Mouse (Mus musculus) liver, embryonic 12.5 days (tissue): ENCODE data around the gene Lca5l. TPM values are rescaled to one million over a fixed set of nuclear protein-coding genes. Genes with fewer than 3 reads are reported as not detected.

ENCODE experiments used
- ATAC-seq: fragments of 200-750 bp; cut with Nextera tagmentation; 2 replicates; pipeline ENCODE4 v1.8.0; 2017; ENCODE audit warnings: moderate number of reproducible peaks, mild to moderate bottlenecking, moderate library complexity
- H3K27ac ChIP-seq: fragments of 300-500 bp; sonication (generic); 2 replicates; pipeline ENCODE4 v1.5.1; 2016; ENCODE audit warnings: mild to moderate bottlenecking
- H3K27me3 ChIP-seq: fragments of 300-500 bp; sonication (generic); replicated peaks from 2 replicates; pipeline ENCODE4 v1.6.1; 2016; ENCODE audit warnings: mild to moderate bottlenecking, moderate library complexity
- H3K36me3 ChIP-seq: fragments of 300-500 bp; sonication (generic); 2 replicates; pipeline ENCODE4 v1.6.1; 2016; ENCODE audit warnings: mild to moderate bottlenecking, moderate library complexity
- H3K4me1 ChIP-seq: fragments of 300-500 bp; sonication (generic); 2 replicates; pipeline ENCODE4 v1.6.1; 2016
- H3K4me2 ChIP-seq: fragments of 300-500 bp; sonication (generic); 2 replicates; pipeline ENCODE4 v1.6.1; 2016; ENCODE audit warnings: mild to moderate bottlenecking, moderate library complexity
- H3K4me3 ChIP-seq: fragments of 300-500 bp; sonication (generic); 2 replicates; pipeline ENCODE4 v1.5.1; 2016; ENCODE audit warnings: mild to moderate bottlenecking, moderate library complexity
- H3K9ac ChIP-seq: fragments of 300-500 bp; sonication (generic); 2 replicates; pipeline ENCODE4 v1.6.1; 2016; ENCODE audit warnings: mild to moderate bottlenecking, moderate library complexity
- H3K9me3 ChIP-seq: fragments of 300-500 bp; sonication (generic); replicated peaks from 2 replicates; pipeline ENCODE4 v1.6.1; 2016; ENCODE audit warnings: mild to moderate bottlenecking, moderate library complexity
- whole genome bisulfite sequencing: fragments of 180-500 bp; shearing (Covaris S2); methylation state at CpG from one replicate; pipeline ENCODE4 v1.1.7; 2016; ENCODE audit not compliant: insufficient replicate concordance; 5-methylcytosine and 5-hydroxymethylcytosine counted together
- polyA plus RNA-seq: library from polyadenylated mRNA; unstranded; fragments of >200 nt; fragmentation: Nextera tagmentation; extraction: Ambion mirVana; gene quantifications from 2 replicates; pipeline ENCODE4 v1.2.1, GENCODE M21; 2016

The Lca5l gene
- polyA plus RNA-seq, 1 experiment from 2014 or later = 0.17 TPM

DNA sequence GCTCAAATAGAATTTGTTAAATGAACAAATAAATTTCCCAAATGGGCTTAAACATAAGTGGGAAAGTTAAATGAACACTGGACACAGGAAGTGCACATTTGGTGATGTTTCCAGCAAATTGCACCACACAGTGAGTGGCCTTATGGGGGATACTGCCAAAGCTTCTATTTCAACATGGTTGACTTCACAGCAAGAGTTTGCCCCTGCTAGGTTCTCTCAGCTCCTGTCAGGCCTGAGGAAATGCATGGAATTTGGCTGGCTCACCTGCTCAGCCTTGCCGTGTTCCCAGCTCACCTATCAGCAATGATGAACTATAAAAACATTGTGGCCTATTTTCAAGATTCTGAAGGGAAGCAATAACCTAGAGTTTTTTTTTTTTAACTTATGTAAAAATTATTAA lies 31.1 kb downstream of the Lca5l start:
- Histone ChIP-seq H3K4me1 (peaks cover 15% of the 10 kb centered on the region), H3K9me3 (no peaks in the 10 kb centered on the region), H3K36me3 (peaks cover 17% of the 10 kb centered on the region), H3K9ac (no peak overlapping the region), H3K27ac (no peak overlapping the region), H3K27me3 (peaks cover 6% of the 10 kb centered on the region; the same call in 1 of the 2 replicates), H3K4me3 (no peak overlapping the region), H3K4me2 (no peak overlapping the region)
- no peak for ATAC-seq
- 75% methylated on average over 1 of the region's 1 CpGs for WGBS

DNA sequence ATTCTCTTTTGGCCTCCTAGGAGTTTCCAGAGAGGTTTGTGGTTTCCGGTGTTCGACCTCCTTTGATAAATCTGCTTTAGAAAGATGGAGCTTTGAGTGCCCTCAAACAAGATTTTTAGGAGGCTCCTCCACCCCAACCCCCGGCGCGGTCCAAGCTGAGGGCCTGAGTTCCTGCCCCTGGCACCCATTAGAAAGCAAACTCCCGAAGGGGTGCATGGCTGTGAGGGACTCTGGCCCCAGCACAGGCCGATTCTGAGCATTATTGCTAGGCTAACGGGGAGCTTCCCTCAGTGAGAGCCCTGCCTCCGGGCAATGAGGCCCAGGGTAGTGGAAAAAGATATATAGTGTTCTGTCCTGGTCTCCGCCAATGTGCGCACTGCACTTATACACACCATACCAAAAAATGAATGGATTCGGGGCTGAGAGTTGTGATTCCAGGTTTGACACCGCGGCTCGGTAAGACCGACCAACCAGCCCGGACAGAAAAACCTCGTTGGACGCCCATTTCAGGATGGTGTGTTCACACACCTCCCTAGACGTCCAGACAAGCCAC lies 32.2 kb downstream of the Lca5l start:
- H3K4me1 ChIP-seq = peaks cover 15% of the 10 kb centered on the region
- no peak overlapping the region for H3K9ac ChIP-seq
- ATAC-seq = no peak
- H3K27me3 ChIP-seq = peaks cover 6% of the 10 kb centered on the region; the same call in 1 of the 2 replicates
- 72% methylated on average over 20 of the region's 20 CpGs for WGBS
- H3K9me3 ChIP-seq = no peaks in the 10 kb centered on the region
- no peak overlapping the region for H3K27ac ChIP-seq
- peak overlapping the region; percentile 65 for H3K4me3 ChIP-seq
- H3K4me2 ChIP-seq = peak overlapping the region; percentile 98
- H3K36me3 ChIP-seq = peaks cover 27% of the 10 kb centered on the region

DNA sequence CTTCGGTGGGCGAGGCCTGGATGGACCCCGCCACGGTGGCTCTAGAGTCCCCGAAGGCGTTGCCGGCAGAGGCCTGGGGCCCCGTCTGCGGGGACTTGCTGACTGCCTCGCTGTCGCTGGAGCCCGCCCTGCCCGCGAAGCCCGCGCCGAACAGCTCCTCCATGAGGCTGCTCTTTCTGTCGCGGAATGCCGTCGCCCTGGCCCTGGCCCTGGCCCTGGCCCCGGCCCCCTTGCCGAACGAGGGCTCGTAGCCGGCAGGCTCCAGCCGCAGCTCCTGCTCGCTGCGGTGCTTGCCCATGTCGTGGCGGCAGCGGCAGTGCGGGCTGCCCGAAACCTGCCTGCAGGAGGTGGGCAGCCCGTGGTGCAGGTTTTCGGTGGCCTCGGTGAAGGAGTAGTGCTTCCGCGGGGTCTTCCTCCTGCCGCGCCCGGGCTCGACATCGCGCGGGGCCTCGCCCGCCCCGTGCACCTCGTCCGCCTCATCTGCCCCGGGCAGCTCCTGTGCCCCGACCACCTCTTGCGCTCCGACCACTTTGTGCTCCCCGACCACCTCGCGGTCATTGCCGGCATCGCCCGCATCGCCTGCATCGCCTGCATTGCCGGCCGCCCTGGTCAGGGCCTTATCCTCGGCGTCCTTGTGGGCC lies 32.9 kb downstream of the Lca5l start:
- Histone ChIP-seq H3K27ac (peak overlapping the region; percentile 54; the same call in 1 of the 2 replicates), H3K4me1 (peaks cover 15% of the 10 kb centered on the region), H3K9ac (peak overlapping the region; percentile 82), H3K4me2 (peak overlapping the region; percentile 98), H3K27me3 (peaks cover 6% of the 10 kb centered on the region; the same call in 1 of the 2 replicates), H3K9me3 (no peaks in the 10 kb centered on the region), H3K4me3 (peak overlapping the region; percentile 65), H3K36me3 (peaks cover 33% of the 10 kb centered on the region)
- 2% methylated on average over 66 of the region's 67 CpGs for WGBS
- peak; percentile 78 for ATAC-seq

DNA sequence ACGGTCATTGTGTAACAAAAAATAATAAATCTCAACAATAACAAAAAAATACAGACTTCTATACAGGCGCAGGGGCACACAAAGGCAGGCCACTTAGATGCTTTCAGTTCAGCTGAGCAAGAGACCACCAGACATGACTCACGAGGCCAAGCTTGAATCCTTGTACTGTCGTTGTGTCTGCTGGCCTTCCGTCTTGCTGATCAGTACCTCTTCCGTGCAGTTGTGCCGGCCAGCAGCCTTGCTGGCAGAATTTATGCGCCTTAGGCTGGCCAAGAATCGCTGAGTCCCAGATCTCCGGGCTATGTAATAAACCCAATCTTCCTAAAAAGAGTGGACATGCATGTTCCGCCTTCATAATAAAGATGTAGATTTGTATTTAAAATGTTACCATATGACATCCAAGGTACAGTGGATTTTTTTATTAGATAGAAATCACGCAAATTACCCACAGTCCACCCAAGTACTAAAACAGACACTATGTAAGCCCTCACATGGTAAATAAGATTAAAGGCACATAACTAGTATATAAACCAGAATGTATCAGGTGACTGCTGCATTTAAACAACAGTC lies 33.5 kb downstream of the Lca5l start:
- Histone ChIP-seq H3K9me3 (no peaks in the 10 kb centered on the region), H3K4me2 (peak overlapping the region; percentile 98), H3K27me3 (peaks cover 6% of the 10 kb centered on the region; the same call in 1 of the 2 replicates), H3K4me3 (peak overlapping the region; percentile 65), H3K27ac (no peak overlapping the region), H3K36me3 (peaks cover 39% of the 10 kb centered on the region), H3K9ac (peak overlapping the region; percentile 82), H3K4me1 (peaks cover 15% of the 10 kb centered on the region)
- 61% methylated on average over 12 of the region's 12 CpGs for WGBS
- no peak for ATAC-seq

DNA sequence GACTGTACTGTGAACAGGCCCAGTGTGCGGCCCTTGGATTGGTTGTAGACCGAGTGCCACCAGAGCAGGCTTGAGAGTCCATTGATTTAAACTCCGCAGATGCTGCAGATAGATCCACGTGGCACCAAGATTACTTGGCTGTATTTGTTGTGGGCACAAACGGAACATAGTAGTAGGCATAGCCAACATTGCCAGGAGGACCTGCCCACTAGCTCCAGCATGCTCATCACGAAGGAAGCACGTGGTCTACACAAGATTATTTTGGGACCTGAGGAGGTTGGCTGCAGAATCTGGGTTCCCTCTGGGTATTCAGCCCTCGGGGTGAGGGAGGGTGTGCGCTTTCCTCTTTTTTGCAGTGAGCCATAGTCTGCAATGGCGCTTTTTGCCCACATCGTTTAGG lies 34.9 kb downstream of the Lca5l start:
- Histone ChIP-seq H3K9me3 (no peaks in the 10 kb centered on the region), H3K4me1 (peaks cover 15% of the 10 kb centered on the region), H3K36me3 (peaks cover 54% of the 10 kb centered on the region), H3K27ac (no peak overlapping the region), H3K4me3 (no peak overlapping the region), H3K27me3 (peaks cover 6% of the 10 kb centered on the region; the same call in 1 of the 2 replicates), H3K4me2 (no peak overlapping the region), H3K9ac (no peak overlapping the region)
- 81% methylated on average over 11 of the region's 11 CpGs for WGBS
- no peak for ATAC-seq

DNA sequence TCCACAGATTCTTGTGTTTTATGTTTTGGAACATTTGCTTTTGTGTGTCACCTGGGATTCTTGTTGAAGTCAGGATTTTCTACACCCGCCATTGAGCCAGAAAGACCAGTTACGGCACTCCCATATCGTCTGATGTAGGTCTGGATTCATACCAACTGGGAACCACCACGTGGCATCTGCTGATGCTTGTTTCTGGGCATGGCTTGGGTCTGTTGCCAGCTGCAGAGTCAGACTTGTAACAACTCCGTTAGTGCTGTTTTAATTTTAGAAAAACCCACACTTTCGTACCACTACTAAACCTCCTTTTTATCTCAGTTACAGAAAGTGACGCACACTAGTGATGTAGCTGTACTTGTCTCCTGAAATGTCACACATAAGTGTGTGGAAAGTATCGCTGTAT lies 36.1 kb downstream of the Lca5l start:
- ATAC-seq = no peak
- WGBS = 80% methylated on average over 8 of the region's 8 CpGs
- Histone ChIP-seq H3K36me3 (peaks cover 58% of the 10 kb centered on the region), H3K27me3 (peaks cover 6% of the 10 kb centered on the region; the same call in 1 of the 2 replicates), H3K4me3 (no peak overlapping the region), H3K4me2 (no peak overlapping the region), H3K4me1 (peaks cover 15% of the 10 kb centered on the region), H3K9ac (no peak overlapping the region), H3K27ac (no peak overlapping the region), H3K9me3 (no peaks in the 10 kb centered on the region)

DNA sequence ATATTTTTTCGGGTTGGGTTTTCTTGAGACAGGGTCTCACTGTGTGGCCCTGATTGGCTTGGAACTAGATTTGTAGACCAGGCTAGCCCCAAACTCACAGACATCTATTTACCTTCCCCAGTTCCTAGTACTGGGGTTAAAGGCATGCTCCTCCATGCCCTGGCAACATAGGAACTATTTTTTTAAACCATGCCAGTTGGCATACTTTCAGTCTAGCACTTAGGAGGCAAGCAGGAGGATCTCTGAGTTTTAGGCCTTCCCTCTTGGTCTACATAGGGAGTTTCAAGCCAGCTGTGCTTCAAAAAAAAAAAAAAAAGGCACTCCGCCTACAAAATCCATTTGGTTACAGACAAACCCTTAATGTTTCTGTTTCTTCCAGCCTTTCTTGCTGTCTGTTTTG lies 37.6 kb downstream of the Lca5l start:
- H3K4me3 ChIP-seq = no peak overlapping the region
- H3K27ac ChIP-seq = no peak overlapping the region
- peaks cover 16% of the 10 kb centered on the region for H3K4me1 ChIP-seq
- no peak overlapping the region for H3K4me2 ChIP-seq
- H3K36me3 ChIP-seq = peaks cover 58% of the 10 kb centered on the region
- WGBS = 81% methylated on average over 2 of the region's 2 CpGs
- no peaks in the 10 kb centered on the region; the same call in 1 of the 2 replicates for H3K27me3 ChIP-seq
- ATAC-seq = no peak
- no peak overlapping the region for H3K9ac ChIP-seq
- no peaks in the 10 kb centered on the region for H3K9me3 ChIP-seq

DNA sequence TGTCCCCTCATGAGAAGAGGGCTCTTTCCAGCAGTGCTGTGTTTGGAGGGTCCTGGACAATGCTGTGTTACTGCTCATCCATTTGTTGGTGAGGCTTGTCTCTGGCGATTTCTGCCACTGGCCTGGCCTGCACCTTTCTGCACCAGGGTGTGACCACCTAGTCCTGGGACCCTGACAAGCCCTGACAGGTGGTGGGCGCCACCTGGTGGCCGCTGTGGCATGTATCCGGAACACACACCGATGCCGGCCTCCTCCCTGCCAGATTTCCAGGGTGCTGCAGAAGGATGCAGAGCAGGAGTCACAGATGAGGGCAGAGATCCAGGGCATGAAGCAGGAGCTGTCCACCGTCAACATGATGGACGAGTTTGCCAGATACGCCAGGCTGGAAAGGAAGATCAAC lies 40.5 kb downstream of the Lca5l start:
- Histone ChIP-seq H3K9me3 (no peaks in the 10 kb centered on the region), H3K9ac (no peak overlapping the region), H3K4me2 (no peak overlapping the region), H3K27ac (no peak overlapping the region), H3K4me1 (peaks cover 22% of the 10 kb centered on the region), H3K27me3 (no peaks in the 10 kb centered on the region), H3K4me3 (no peak overlapping the region), H3K36me3 (peaks cover 44% of the 10 kb centered on the region)
- WGBS = 26% methylated on average over 9 of the region's 9 CpGs
- ATAC-seq = 0 out of 2 replicates have a peak, but pooled peaks have one; percentile 35

DNA sequence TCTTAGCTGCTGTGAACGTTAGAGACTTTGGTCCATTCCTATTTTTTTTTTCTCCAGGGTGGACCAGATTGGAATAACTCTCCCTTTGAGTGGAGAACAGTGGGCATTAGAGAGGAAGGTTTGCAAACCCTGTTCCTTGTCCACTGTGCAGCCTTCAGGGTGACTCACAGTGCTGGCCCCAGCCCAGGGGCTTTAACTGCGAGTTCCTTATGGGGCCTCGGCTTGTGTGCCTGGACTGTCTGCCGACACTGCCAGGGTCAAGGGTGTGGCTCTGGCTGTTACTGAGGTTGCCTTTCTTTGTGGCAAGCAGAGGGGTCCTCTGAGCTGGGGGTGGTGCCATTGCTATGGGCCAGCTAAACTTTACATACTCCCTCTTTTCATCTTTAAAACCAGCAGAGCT lies 41.1 kb downstream of the Lca5l start:
- Histone ChIP-seq H3K9ac (no peak overlapping the region), H3K9me3 (no peaks in the 10 kb centered on the region), H3K4me1 (peaks cover 27% of the 10 kb centered on the region), H3K4me2 (no peak overlapping the region), H3K27me3 (no peaks in the 10 kb centered on the region), H3K4me3 (no peak overlapping the region), H3K27ac (no peak overlapping the region), H3K36me3 (peaks cover 41% of the 10 kb centered on the region)
- 61% methylated on average over 4 of the region's 4 CpGs for WGBS
- ATAC-seq = no peak

DNA sequence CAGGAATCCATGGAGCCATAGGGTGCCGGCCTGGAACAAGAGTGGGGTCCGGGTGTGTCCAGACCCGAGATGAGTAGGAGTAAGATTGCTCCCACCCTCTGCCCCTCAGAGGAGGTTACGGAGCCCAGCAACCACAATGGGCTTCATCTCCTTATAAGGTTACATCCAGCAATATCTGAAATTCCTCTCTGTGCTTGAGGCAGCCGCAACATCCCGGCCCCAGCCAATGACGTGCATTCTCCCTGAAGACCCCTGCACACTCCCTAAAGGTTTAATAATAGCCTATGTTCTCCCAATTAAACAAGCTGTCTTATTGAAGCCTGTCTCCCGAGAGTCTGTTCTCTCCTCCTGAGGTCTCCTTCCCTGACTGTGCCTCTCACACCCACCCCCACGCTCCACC lies 42.8 kb downstream of the Lca5l start:
- H3K27me3 ChIP-seq = no peaks in the 10 kb centered on the region
- no peak overlapping the region for H3K27ac ChIP-seq
- H3K9ac ChIP-seq = no peak overlapping the region
- H3K4me3 ChIP-seq = no peak overlapping the region
- no peaks in the 10 kb centered on the region for H3K9me3 ChIP-seq
- WGBS = 67% methylated on average over 9 of the region's 9 CpGs
- no peak overlapping the region for H3K4me2 ChIP-seq
- ATAC-seq = no peak
- H3K36me3 ChIP-seq = peaks cover 26% of the 10 kb centered on the region
- H3K4me1 ChIP-seq = peaks cover 33% of the 10 kb centered on the region

DNA sequence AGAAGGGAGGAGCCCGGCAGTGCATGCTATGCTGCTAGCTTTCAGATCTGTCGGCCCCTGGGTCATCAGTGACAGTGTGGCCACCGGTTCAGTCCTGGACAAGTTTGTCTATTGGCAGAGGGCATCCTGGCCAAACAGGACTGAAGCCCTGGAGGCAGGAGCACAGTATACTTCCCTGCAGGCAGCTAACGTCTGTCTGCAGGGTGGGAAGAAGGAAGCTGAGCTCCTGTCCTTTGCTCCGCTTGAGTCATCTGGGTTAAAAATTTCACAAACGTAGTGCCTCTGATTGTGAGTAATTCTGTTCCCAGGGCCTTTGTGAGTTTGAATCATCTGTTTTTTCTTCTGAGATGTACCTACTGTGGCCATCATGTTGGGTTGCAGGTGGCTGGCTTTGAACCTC lies 43.2 kb downstream of the Lca5l start:
- Histone ChIP-seq H3K4me2 (no peak overlapping the region), H3K27me3 (0 out of 2 replicates have a peak, but pooled peaks cover 3% of the 10 kb centered on the region), H3K4me3 (no peak overlapping the region), H3K9ac (no peak overlapping the region), H3K9me3 (no peaks in the 10 kb centered on the region), H3K4me1 (peaks cover 33% of the 10 kb centered on the region), H3K36me3 (peaks cover 21% of the 10 kb centered on the region), H3K27ac (no peak overlapping the region)
- ATAC-seq = no peak
- WGBS = 64% methylated on average over 6 of the region's 6 CpGs

DNA sequence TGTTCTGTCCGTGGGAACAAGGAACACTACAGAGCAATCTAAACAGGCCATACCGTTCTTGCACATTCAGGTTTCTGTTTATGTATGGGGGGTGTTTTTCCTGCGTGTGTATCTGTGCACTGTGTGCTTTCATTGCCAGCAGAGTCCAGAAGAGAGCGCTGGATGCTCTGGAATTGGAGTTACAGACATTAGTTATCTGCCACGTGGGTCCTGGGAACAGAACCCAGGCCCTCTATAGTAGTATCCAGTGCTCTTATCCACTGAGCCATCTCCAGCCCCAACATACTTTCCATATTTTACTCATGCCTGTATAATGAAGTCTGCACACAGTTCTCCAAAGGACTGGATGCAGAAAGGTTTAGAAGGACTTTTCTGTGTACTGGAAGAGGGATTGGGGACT lies 46.3 kb downstream of the Lca5l start:
- peak overlapping the region; percentile 42; the same call in 1 of the 2 replicates for H3K27ac ChIP-seq
- H3K9ac ChIP-seq = peak overlapping the region; percentile 78
- H3K36me3 ChIP-seq = no peaks in the 10 kb centered on the region
- H3K27me3 ChIP-seq = peaks cover 7% of the 10 kb centered on the region; the same call in 1 of the 2 replicates
- peak overlapping the region; percentile 93 for H3K4me2 ChIP-seq
- peaks cover 32% of the 10 kb centered on the region for H3K4me1 ChIP-seq
- no peaks in the 10 kb centered on the region; the same call in 1 of the 2 replicates for H3K9me3 ChIP-seq
- no peak; the same call in 1 of the 2 replicates for ATAC-seq
- WGBS = 0% methylated on average over 5 of the region's 5 CpGs
- peak overlapping the region; percentile 72 for H3K4me3 ChIP-seq
